Comparison of ENCODE assay signal across 13 mouse cellular contexts in genomic region chr11:90232685-90233084, GRCm38 (mm10). TPM values are rescaled to one million over a fixed set of nuclear protein-coding genes. Genes with fewer than 3 reads are reported as not detected.
DNase-seq lines count a peak whose midpoint lies in the region; ATAC-seq and TF ChIP-seq lines count a peak whose summit lies in the region.
"Had no signal": no experiment of that assay in that cellular context is flagged by ENCODE, and none has a peak within 500 bp of the region (broad histone marks: within the 10 kb centered on the region; RNA-seq: fewer than 3 reads in every experiment).

No protein-coding gene starts in this region.

- no peak overlapping the region; the same call in 1 of the 2 replicates for H3K27ac ChIP-seq in forebrain, embryonic 15.5 days (replicated peaks)
- no peak overlapping the region for H3K27ac ChIP-seq in forebrain, embryonic 10.5 days
- H3K27ac ChIP-seq in left cerebral cortex, adult 2 months, result peak overlapping the region; percentile 42; the same call in 1 of the 2 replicates
- H3K27ac ChIP-seq in intestine, embryonic 15.5 days, result 0 out of 2 replicates have a peak overlapping the region, but pooled peaks have one; percentile 7
- no peak overlapping the region for H3K27ac ChIP-seq in stomach, embryonic 16.5 days (ENCODE audit: low read length)
- H3K27ac ChIP-seq: midbrain, embryonic 10.5 days had no signal

- no peak overlapping the region for H3K9ac ChIP-seq in forebrain, embryonic 15.5 days (replicated peaks)
- no peak overlapping the region for H3K9ac ChIP-seq in intestine, embryonic 15.5 days
- H3K9ac ChIP-seq in stomach, embryonic 16.5 days (ENCODE audit: low read length), result no peak overlapping the region

- intact Hi-C loops in left cerebral cortex, adult 2 months (cut with DNase I), result no loop called here
- intact Hi-C loops in left cerebral cortex, postnatal 36 days (cut with DNase I), result no loop called here
- intact Hi-C loops in left cerebral cortex, postnatal 10 days (cut with DNase I), result no loop called here

- 51% methylated on average over 4 of the region's 4 CpGs for WGBS in forebrain, embryonic 15.5 days
- 83% methylated on average over 4 of the region's 4 CpGs for WGBS in forebrain, embryonic 10.5 days
- 15% methylated on average over 4 of the region's 4 CpGs for WGBS in intestine, embryonic 15.5 days
- WGBS in stomach, embryonic 16.5 days, result 13% methylated on average over 4 of the region's 4 CpGs

- ATAC-seq in forebrain, embryonic 15.5 days (replicated peaks), result peak; percentile 58; the same call in 1 of the 2 replicates
- ATAC-seq in intestine, embryonic 15.5 days, result no peak; the same call in 1 of the 2 replicates
- ATAC-seq in stomach, embryonic 16.5 days (ENCODE audit: insufficient read depth, low FRiP score), result 0 out of 2 replicates have a peak, but pooled peaks have one; percentile 10
- ATAC-seq: hindbrain, embryonic 16.5 days had no signal

- H3K36me3 ChIP-seq in forebrain, embryonic 15.5 days, result no peaks in the 10 kb centered on the region
- H3K36me3 ChIP-seq in forebrain, embryonic 10.5 days (replicated peaks), result no peaks in the 10 kb centered on the region
- H3K36me3 ChIP-seq in intestine, embryonic 15.5 days, result no peaks in the 10 kb centered on the region
- H3K36me3 ChIP-seq in stomach, embryonic 16.5 days (ENCODE audit: control insufficient read depth, insufficient read depth, low read length), result no peaks in the 10 kb centered on the region
- H3K36me3 ChIP-seq: midbrain, embryonic 10.5 days had no signal

- H3K4me3 ChIP-seq in forebrain, embryonic 15.5 days, result no peak overlapping the region
- no peak overlapping the region for H3K4me3 ChIP-seq in forebrain, embryonic 10.5 days
- H3K4me3 ChIP-seq in left cerebral cortex, adult 2 months, result no peak overlapping the region
- H3K4me3 ChIP-seq in intestine, embryonic 15.5 days (replicated peaks), result no peak overlapping the region
- no peak overlapping the region for H3K4me3 ChIP-seq in stomach, embryonic 16.5 days (replicated peaks; ENCODE audit: low read length)
- H3K4me3 ChIP-seq: erythroblast, embryonic 14.5 days; midbrain, embryonic 10.5 days had no signal

- H3K4me1 ChIP-seq in forebrain, embryonic 15.5 days, result peaks cover 14% of the 10 kb centered on the region; the same call in 1 of the 2 replicates
- H3K4me1 ChIP-seq in forebrain, embryonic 10.5 days, result peaks cover 24% of the 10 kb centered on the region
- H3K4me1 ChIP-seq in intestine, embryonic 15.5 days (replicated peaks), result peaks cover 28% of the 10 kb centered on the region
- H3K4me1 ChIP-seq in stomach, embryonic 16.5 days (ENCODE audit: control insufficient read depth, insufficient read depth, low read length), result no peaks in the 10 kb centered on the region

- no peaks in the 10 kb centered on the region for H3K27me3 ChIP-seq in forebrain, embryonic 15.5 days
- no peaks in the 10 kb centered on the region for H3K27me3 ChIP-seq in forebrain, embryonic 10.5 days (ENCODE audit: poor library complexity, severe bottlenecking)
- H3K27me3 ChIP-seq in intestine, embryonic 15.5 days (replicated peaks), result no peaks in the 10 kb centered on the region
- H3K27me3 ChIP-seq in stomach, embryonic 16.5 days (ENCODE audit: control insufficient read depth, insufficient read depth, low read length), result no peaks in the 10 kb centered on the region

- no peak for TF ChIP-seq CTCF in left cerebral cortex, adult 2 months (IDR thresholded peaks at IDR 0.05)

- H3K4me2 ChIP-seq in forebrain, embryonic 15.5 days (replicated peaks), result no peak overlapping the region
- no peak overlapping the region for H3K4me2 ChIP-seq in intestine, embryonic 15.5 days (replicated peaks)
- no peak overlapping the region for H3K4me2 ChIP-seq in stomach, embryonic 16.5 days (ENCODE audit: low read depth, low read length)

- H3K9me3 ChIP-seq in forebrain, embryonic 15.5 days, result no peaks in the 10 kb centered on the region
- no peaks in the 10 kb centered on the region for H3K9me3 ChIP-seq in forebrain, embryonic 10.5 days
- H3K9me3 ChIP-seq in intestine, embryonic 15.5 days, result no peaks in the 10 kb centered on the region
- H3K9me3 ChIP-seq in stomach, embryonic 16.5 days (replicated peaks; ENCODE audit: control insufficient read depth, low read length), result no peaks in the 10 kb centered on the region
- H3K9me3 ChIP-seq: midbrain, embryonic 10.5 days had no signal

- no peak for DNase-seq in forebrain, embryonic 10.5 days (ENCODE audit: extremely low spot score, low spot score)
- DNase-seq in left cerebral cortex, adult 2 months (ENCODE audit: extremely low spot score in 1 of 2, low spot score in 2 of 2), result no peak
- DNase-seq in left cerebral cortex, postnatal 36 days (ENCODE audit: low spot score in 2 of 2), result no peak
- DNase-seq in urinary bladder, postnatal 36 days (ENCODE audit: low spot score in 2 of 2), result no peak
- DNase-seq in left cerebral cortex, postnatal 10 days (ENCODE audit: extremely low spot score in 1 of 2, low spot score in 2 of 2), result no peak
- DNase-seq: B cell, adult 2 months; gastrocnemius, postnatal 25 days had no signal

RNA-seq across cellular contexts. Expression of gene Mmd, which starts 16.6 kb away (rescaled TPM):
- 91.7 and 94.3 TPM in 2 replicates for polyA plus RNA-seq in forebrain, embryonic 15.5 days (2015; fragmentation: Nextera tagmentation; extraction: Ambion mirVana)
- 40.3 and 41.2 TPM in 2 replicates for polyA plus RNA-seq in forebrain, embryonic 10.5 days (2016; fragmentation: Nextera tagmentation; extraction: Ambion mirVana)
- 100 to 1,000 TPM; 222 to 227 TPM for total RNA-seq in left cerebral cortex, adult 2 months (2021)
- 100 to 1,000 TPM; 215 to 239 TPM for total RNA-seq in left cerebral cortex, postnatal 36 days (2021)
- polyA plus RNA-seq in intestine, embryonic 15.5 days (2015; fragmentation: Nextera tagmentation; extraction: Ambion mirVana), result 46.7 and 52.6 TPM in 2 replicates
- polyA plus RNA-seq in stomach, embryonic 16.5 days (2015; fragmentation: Nextera tagmentation; extraction: Ambion mirVana), result 47.5 and 48.6 TPM in 2 replicates
- 100 to 1,000 TPM; 222 to 235 TPM for total RNA-seq in left cerebral cortex, postnatal 10 days (2021)

RNA-seq across cellular contexts. Expression of gene Gm45716, which starts 45.2 kb away (rescaled TPM):
- 18.2 and 19.4 TPM in 2 replicates for polyA plus RNA-seq in forebrain, embryonic 15.5 days (2015; fragmentation: Nextera tagmentation; extraction: Ambion mirVana)
- polyA plus RNA-seq in forebrain, embryonic 10.5 days (2016; fragmentation: Nextera tagmentation; extraction: Ambion mirVana), result 14.7 and 16.9 TPM in 2 replicates
- 1 to 10 TPM; 3.8 to 5.3 TPM for total RNA-seq in left cerebral cortex, adult 2 months (2021)
- total RNA-seq in left cerebral cortex, postnatal 36 days (2021), result 1 to 10 TPM; 3.6 to 4.4 TPM
- polyA plus RNA-seq in intestine, embryonic 15.5 days (2015; fragmentation: Nextera tagmentation; extraction: Ambion mirVana), result 9.8 and 12.3 TPM in 2 replicates
- 5.6 and 9.8 TPM in 2 replicates for polyA plus RNA-seq in stomach, embryonic 16.5 days (2015; fragmentation: Nextera tagmentation; extraction: Ambion mirVana)
- total RNA-seq in left cerebral cortex, postnatal 10 days (2021), result 1 to 10 TPM; 3.7 to 5.0 TPM

Comparison
In these comparisons a context has a peak if more than half of its experiments do, and no peak if none do; other contexts are left out.
1. H3K27ac ChIP-seq: peak in left cerebral cortex, adult 2 months (single experiment) and intestine, embryonic 15.5 days (single experiment); none in forebrain, embryonic 15.5 days (single experiment), forebrain, embryonic 10.5 days (single experiment) and stomach, embryonic 16.5 days (single experiment).